Mouse (Mus musculus) intestine, embryonic 15.5 days (tissue): Measurements from ENCODE around the gene Olfr109. TPM values are rescaled to one million over a fixed set of nuclear protein-coding genes. Genes with fewer than 3 reads are reported as not detected.

Source experiments
- ATAC-seq: fragments of 200-750 bp; cut with Nextera tagmentation; 2 replicates; pipeline ENCODE4 v1.8.0; 2017; ENCODE audit warnings: moderate TSS enrichment, moderate library complexity
- H3K27ac ChIP-seq: fragments of 300-500 bp; sonication (generic); 2 replicates; pipeline ENCODE4 v1.5.1; 2015; ENCODE audit warnings: mild to moderate bottlenecking, inconsistent platforms
- H3K27me3 ChIP-seq: fragments of 300-500 bp; sonication (generic); replicated peaks from 2 replicates; pipeline ENCODE4 v1.6.1; 2015; ENCODE audit warnings: inconsistent platforms
- H3K36me3 ChIP-seq: fragments of 300-500 bp; sonication (generic); 2 replicates; pipeline ENCODE4 v1.6.1; 2015; ENCODE audit warnings: inconsistent platforms
- H3K4me1 ChIP-seq: fragments of 300-500 bp; sonication (generic); replicated peaks from 2 replicates; pipeline ENCODE4 v1.6.1; 2015; ENCODE audit warnings: inconsistent platforms
- H3K4me2 ChIP-seq: fragments of 300-500 bp; sonication (generic); replicated peaks from 2 replicates; pipeline ENCODE4 v1.6.1; 2015; ENCODE audit warnings: mild to moderate bottlenecking, inconsistent platforms
- H3K4me3 ChIP-seq: fragments of 300-500 bp; sonication (generic); replicated peaks from 2 replicates; pipeline ENCODE4 v1.5.1; 2015; ENCODE audit warnings: inconsistent platforms
- H3K9ac ChIP-seq: fragments of 300-500 bp; sonication (generic); 2 replicates; pipeline ENCODE4 v1.6.1; 2015; ENCODE audit warnings: inconsistent platforms
- H3K9me3 ChIP-seq: fragments of 300-500 bp; sonication (generic); 2 replicates; pipeline ENCODE4 v1.6.1; 2016; ENCODE audit warnings: inconsistent platforms
- WGBS: fragments of 180-500 bp; shearing (Covaris S2); methylation state at CpG from one replicate; pipeline ENCODE4 v1.1.7; 2015; 5-methylcytosine and 5-hydroxymethylcytosine counted together
- polyA plus RNA-seq: library from polyadenylated mRNA; unstranded; fragments of >200 nt; fragmentation: Nextera tagmentation; extraction: Ambion mirVana; gene quantifications from 2 replicates; pipeline ENCODE4 v1.2.1, GENCODE M21; 2015

Olfr109 gene
- not detected in 2 replicates for polyA plus RNA-seq

DNA sequence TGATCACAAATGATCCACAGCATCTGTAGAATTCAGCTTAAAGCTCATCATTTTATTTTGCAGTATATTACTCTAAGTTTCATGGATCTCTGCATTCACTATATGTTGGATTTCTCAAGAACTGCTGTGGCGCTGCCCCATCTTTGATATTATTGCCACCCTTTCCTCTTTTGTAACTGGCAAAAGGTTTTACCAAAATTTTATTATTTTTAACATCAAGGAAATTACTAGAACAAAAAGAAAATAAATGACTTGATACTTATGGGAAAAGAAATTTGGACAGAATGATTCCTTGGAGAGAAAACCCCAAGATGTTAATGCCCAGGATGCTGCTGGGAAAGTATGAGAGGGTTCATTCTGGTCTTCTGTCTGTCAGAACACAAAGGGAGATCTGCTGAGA lies at the start of gene Olfr109:
Olfr109 (plus strand) TSS at position 301 of the 400 bp plus-strand sequence.
- no peaks in the 10 kb centered on the region for H3K9me3 ChIP-seq
- H3K27ac ChIP-seq, result no peak within 1 kb of the TSS
- H3K4me3 ChIP-seq, result no peak within 1 kb of the TSS
- no peak for ATAC-seq
- H3K9ac ChIP-seq, result no peak within 1 kb of the TSS
- no peaks in the 10 kb centered on the region for H3K4me1 ChIP-seq
- H3K27me3 ChIP-seq, result no peaks in the 10 kb centered on the region
- no peak within 1 kb of the TSS for H3K4me2 ChIP-seq
- 96% methylated on average over 1 of the region's 1 CpGs for WGBS
- no peaks in the 10 kb centered on the region for H3K36me3 ChIP-seq

DNA sequence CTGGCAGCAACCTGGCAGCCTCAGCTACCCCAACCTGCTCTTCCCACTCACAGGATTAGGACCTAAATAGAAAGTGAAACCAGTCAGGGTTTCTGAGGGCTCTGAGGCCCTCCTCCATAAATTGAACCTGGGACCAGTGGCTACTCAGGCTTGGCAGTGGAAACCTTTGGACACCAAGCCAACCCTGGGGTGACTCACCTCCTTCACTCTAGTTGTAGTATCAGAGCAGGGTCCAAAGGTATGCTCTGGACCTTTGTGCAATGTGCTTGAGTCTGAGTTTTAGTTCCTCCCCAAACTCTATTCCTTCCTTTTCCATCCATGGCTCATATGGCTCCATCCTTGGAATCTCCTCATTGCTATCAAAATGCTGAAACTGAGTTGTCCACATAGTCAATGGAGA lies 45.3 kb upstream of the Olfr109 start:
- Histone ChIP-seq H3K36me3 (no peaks in the 10 kb centered on the region), H3K4me1 (no peaks in the 10 kb centered on the region), H3K9ac (no peak overlapping the region), H3K27ac (no peak overlapping the region), H3K4me2 (no peak overlapping the region), H3K27me3 (no peaks in the 10 kb centered on the region), H3K4me3 (no peak overlapping the region), H3K9me3 (no peaks in the 10 kb centered on the region)
- ATAC-seq, result peak; percentile 91

DNA sequence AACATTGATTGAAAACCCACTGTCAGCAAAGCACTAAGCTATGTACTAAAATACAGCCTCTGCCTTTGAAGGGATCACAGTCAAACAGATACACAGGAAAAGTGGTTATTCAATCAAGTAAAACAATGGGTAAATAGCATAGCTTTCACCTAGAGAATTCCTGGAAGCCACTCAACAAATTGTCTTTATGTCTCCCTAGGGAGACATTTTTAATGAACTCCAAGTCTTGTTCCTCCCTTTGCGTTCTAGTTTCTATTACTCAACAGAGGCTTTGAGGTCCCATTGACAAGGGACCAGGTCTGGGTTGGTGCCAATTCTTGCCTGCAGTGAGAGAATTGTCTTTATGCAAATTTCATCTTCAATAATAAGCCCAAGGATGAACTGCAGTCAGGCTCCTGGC lies 13.5 kb upstream of the Olfr109 start, which contains the start of gene Olfr108:
Olfr108 (plus strand) TSS at position 301 of the 400 bp plus-strand sequence.
- H3K27ac ChIP-seq, result no peak within 1 kb of the TSS
- ATAC-seq, result no peak
- H3K36me3 ChIP-seq, result no peaks in the 10 kb centered on the region
- no peak within 1 kb of the TSS for H3K9ac ChIP-seq
- H3K4me2 ChIP-seq, result no peak within 1 kb of the TSS
- no peak within 1 kb of the TSS for H3K4me3 ChIP-seq
- no peaks in the 10 kb centered on the region for H3K9me3 ChIP-seq
- no peaks in the 10 kb centered on the region for H3K4me1 ChIP-seq
- 85% methylated on average over 1 of the region's 1 CpGs for WGBS
- H3K27me3 ChIP-seq, result no peaks in the 10 kb centered on the region

DNA sequence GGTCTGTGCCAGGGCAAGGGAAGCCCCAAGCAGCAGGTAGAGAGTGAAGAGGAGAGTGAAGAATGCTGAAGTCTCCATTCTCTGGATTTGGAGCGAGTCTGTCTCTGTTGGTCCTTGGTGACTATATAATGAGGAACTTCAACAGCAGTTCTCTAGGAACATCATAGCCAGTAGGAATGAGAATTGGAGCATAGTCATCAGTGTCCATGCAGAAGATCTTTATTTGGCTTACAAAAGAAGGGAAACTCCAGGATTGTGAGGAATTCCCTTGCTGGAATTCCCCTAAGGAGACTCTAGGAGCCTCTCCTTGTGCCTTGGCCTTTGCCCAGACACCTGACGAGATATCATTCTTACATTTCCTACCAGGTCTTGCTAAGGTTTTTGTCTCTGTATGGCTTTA lies 24.7 kb downstream of the Olfr109 start, which contains the start of gene H2-M2:
H2-M2 (minus strand) TSS at position 101 of the 400 bp plus-strand sequence.
- Histone ChIP-seq H3K4me1 (no peaks in the 10 kb centered on the region), H3K36me3 (no peaks in the 10 kb centered on the region), H3K9ac (no peak within 1 kb of the TSS), H3K27ac (no peak within 1 kb of the TSS), H3K27me3 (no peaks in the 10 kb centered on the region), H3K9me3 (no peaks in the 10 kb centered on the region), H3K4me2 (no peak within 1 kb of the TSS), H3K4me3 (no peak within 1 kb of the TSS)
- 79% methylated on average over 2 of the region's 2 CpGs for WGBS
- ATAC-seq, result no peak

DNA sequence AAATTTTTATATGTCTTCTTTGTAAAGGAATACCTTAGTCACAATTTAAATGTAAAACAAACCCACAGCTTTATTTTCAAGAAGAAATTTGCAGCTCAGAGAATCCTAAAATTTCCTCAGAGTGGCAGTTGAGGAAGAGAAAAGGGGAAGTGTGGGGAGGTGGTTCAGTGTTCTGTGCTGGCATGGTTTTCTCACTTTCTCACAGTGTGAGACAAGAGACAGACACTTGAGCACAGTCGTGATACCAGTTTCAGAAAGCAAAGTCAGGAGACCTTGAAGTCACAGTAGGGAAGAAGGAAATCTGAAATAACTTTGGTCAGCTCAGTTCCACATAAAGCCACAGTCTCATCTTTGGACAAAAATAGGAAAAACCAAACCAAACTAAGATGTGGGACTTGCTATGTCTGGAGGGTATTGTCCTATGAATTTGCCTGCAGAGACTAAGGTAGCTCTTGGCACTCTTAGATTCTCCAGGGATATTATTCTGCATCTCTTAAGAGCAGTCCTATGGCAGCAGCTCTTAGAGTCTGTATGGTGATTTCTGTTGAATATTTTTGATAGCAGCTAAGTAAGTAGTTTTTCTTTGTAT lies 33.3 kb downstream of the Olfr109 start, which contains the start of gene Olfr110:
Olfr110 (plus strand) TSS at position 539 of the 589 bp plus-strand sequence.
- WGBS, result 47% methylated on average over 1 of the region's 1 CpGs
- Histone ChIP-seq H3K4me1 (no peaks in the 10 kb centered on the region), H3K4me2 (no peak within 1 kb of the TSS), H3K9me3 (no peaks in the 10 kb centered on the region), H3K27me3 (no peaks in the 10 kb centered on the region), H3K9ac (no peak within 1 kb of the TSS), H3K27ac (no peak within 1 kb of the TSS), H3K36me3 (no peaks in the 10 kb centered on the region), H3K4me3 (no peak within 1 kb of the TSS)
- ATAC-seq, result no peak

DNA sequence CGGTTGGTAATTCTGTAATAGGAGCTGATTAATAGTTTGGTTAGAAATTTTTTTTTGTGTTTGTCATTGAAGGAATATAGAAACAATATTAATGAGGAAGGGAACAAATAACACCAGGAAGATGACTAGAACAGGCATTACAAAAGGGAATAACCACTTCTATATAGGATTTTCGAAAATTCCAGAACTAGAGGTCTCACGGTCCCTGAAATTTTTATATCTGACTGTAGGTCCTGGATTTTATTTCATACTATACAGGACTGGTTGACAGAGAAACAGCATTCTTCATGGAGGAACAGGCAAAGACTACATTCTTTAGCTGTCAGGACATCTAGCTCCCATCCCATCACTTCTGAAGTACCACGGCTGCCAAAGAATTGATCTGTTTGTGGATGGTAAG lies 49.0 kb downstream of the Olfr109 start, which contains the start of gene Olfr111:
Olfr111 (plus strand) TSS at position 301 of the 400 bp plus-strand sequence.
- Histone ChIP-seq H3K27ac (no peak within 1 kb of the TSS), H3K4me3 (no peak within 1 kb of the TSS), H3K9me3 (no peaks in the 10 kb centered on the region), H3K4me1 (no peaks in the 10 kb centered on the region), H3K27me3 (no peaks in the 10 kb centered on the region), H3K9ac (no peak within 1 kb of the TSS), H3K4me2 (no peak within 1 kb of the TSS), H3K36me3 (no peaks in the 10 kb centered on the region)
- WGBS, result 86% methylated on average over 4 of the region's 4 CpGs
- ATAC-seq, result no peak

Other genes starting within 250 kb of the Olfr109 start
- gene Olfr95, start 245.8 kb upstream of the Olfr109 start, polyA plus RNA-seq, result not detected in 2 replicates
- not detected in 2 replicates for gene Olfr96, start 238.8 kb upstream of the Olfr109 start, polyA plus RNA-seq
- gene Olfr97, start 221.6 kb upstream of the Olfr109 start, polyA plus RNA-seq, result not detected in 2 replicates
- not detected in 2 replicates for gene Olfr98, start 195.2 kb upstream of the Olfr109 start, polyA plus RNA-seq
- 4.8 and 4.9 TPM in 2 replicates for gene H2-M3, start 188.7 kb upstream of the Olfr109 start, polyA plus RNA-seq
- gene Olfr99, start 175.5 kb upstream of the Olfr109 start, polyA plus RNA-seq, result 0.10 TPM in 1 of 2 replicates, not detected in the other
- not detected in 2 replicates for gene Olfr101, start 154.6 kb upstream of the Olfr109 start, polyA plus RNA-seq
- gene Olfr102, start 141.9 kb upstream of the Olfr109 start, polyA plus RNA-seq, result not detected in 2 replicates
- not detected in 2 replicates for gene Olfr103, start 119.2 kb upstream of the Olfr109 start, polyA plus RNA-seq
- not detected in 2 replicates for gene Olfr104-ps, start 99.3 kb upstream of the Olfr109 start, polyA plus RNA-seq
- gene Olfr105-ps, start 79.9 kb upstream of the Olfr109 start, polyA plus RNA-seq, result not detected in 2 replicates
- not detected in 2 replicates for gene Olfr106-ps, start 68.5 kb upstream of the Olfr109 start, polyA plus RNA-seq
- gene Olfr107, start 59.7 kb upstream of the Olfr109 start, polyA plus RNA-seq, result not detected in 2 replicates
- gene Olfr108, start 13.4 kb upstream of the Olfr109 start, polyA plus RNA-seq, result not detected in 2 replicates
- gene H2-M2, start 24.6 kb downstream of the Olfr109 start, polyA plus RNA-seq, result not detected in 2 replicates
- not detected in 2 replicates for gene Olfr110, start 33.6 kb downstream of the Olfr109 start, polyA plus RNA-seq
- 0.09 TPM in 1 of 2 replicates, not detected in the other for gene Olfr111, start 49.1 kb downstream of the Olfr109 start, polyA plus RNA-seq
- gene Olfr112, start 110.5 kb downstream of the Olfr109 start, polyA plus RNA-seq, result not detected in 2 replicates
- gene Olfr113, start 118.7 kb downstream of the Olfr109 start, polyA plus RNA-seq, result not detected in 2 replicates
- not detected in 2 replicates for gene Olfr114, start 133.8 kb downstream of the Olfr109 start, polyA plus RNA-seq
- gene Olfr115, start 168.2 kb downstream of the Olfr109 start, polyA plus RNA-seq, result not detected in 2 replicates
- gene Olfr116, start 168.3 kb downstream of the Olfr109 start, polyA plus RNA-seq, result not detected in 2 replicates
- gene Olfr117, start 204.9 kb downstream of the Olfr109 start, polyA plus RNA-seq, result not detected in 2 replicates
- not detected in 2 replicates for gene Olfr118, start 208.1 kb downstream of the Olfr109 start, polyA plus RNA-seq
- gene Olfr119, start 237.6 kb downstream of the Olfr109 start, polyA plus RNA-seq, result not detected in 2 replicates